Mouse (Mus musculus) midbrain, embryonic 15.5 days (tissue): ENCODE measurements around the gene Scn10a. TPM values are rescaled to one million over a fixed set of nuclear protein-coding genes. Genes with fewer than 3 reads are reported as not detected.
A peak's percentile ranks its signal among the peaks of the same experiment; 100 is the strongest.

ENCODE experiments used
- ATAC-seq: fragments of 200-750 bp; cut with Nextera tagmentation; replicated peaks from 2 replicates; pipeline ENCODE4 v1.8.0; 2017; ENCODE audit warnings: moderate TSS enrichment
- H3K27ac ChIP-seq: fragments of 300-500 bp; sonication (generic); 2 replicates; pipeline ENCODE4 v1.5.1; 2015; ENCODE audit warnings: mild to moderate bottlenecking, inconsistent platforms
- H3K27me3 ChIP-seq: fragments of 300-500 bp; sonication (generic); replicated peaks from 2 replicates; pipeline ENCODE4 v1.6.1; 2015; ENCODE audit warnings: inconsistent platforms
- H3K36me3 ChIP-seq: fragments of 300-500 bp; sonication (generic); replicated peaks from 2 replicates; pipeline ENCODE4 v1.6.1; 2015; ENCODE audit warnings: inconsistent platforms
- H3K4me1 ChIP-seq: fragments of 300-500 bp; sonication (generic); 2 replicates; pipeline ENCODE4 v1.6.1; 2015; ENCODE audit warnings: inconsistent platforms
- H3K4me2 ChIP-seq: fragments of 300-500 bp; sonication (generic); 2 replicates; pipeline ENCODE4 v1.6.1; 2015; ENCODE audit warnings: inconsistent platforms, mild to moderate bottlenecking, moderate library complexity
- H3K4me3 ChIP-seq: fragments of 300-500 bp; sonication (generic); 2 replicates; pipeline ENCODE4 v1.5.1; 2015; ENCODE audit warnings: mild to moderate bottlenecking, inconsistent platforms
- H3K9ac ChIP-seq: fragments of 300-500 bp; sonication (generic); 2 replicates; pipeline ENCODE4 v1.6.1; 2015; ENCODE audit warnings: mild to moderate bottlenecking, inconsistent platforms
- H3K9me3 ChIP-seq: fragments of 300-500 bp; sonication (generic); 2 replicates; pipeline ENCODE4 v1.6.1; 2016; ENCODE audit warnings: inconsistent platforms
- WGBS: fragments of 180-500 bp; shearing (Covaris S2); methylation state at CpG from one replicate; pipeline ENCODE4 v1.1.7; 2015; ENCODE audit warnings: mixed read lengths; 5-methylcytosine and 5-hydroxymethylcytosine counted together
- polyA plus RNA-seq: library from polyadenylated mRNA; unstranded; fragments of >200 nt; fragmentation: Nextera tagmentation; extraction: Ambion mirVana; gene quantifications from 2 replicates; pipeline ENCODE4 v1.2.1, GENCODE M21; 2015

Scn10a gene
- polyA plus RNA-seq, 1 experiment from 2014 or later, result not detected

GRCm38 (mm10) chr9:119589592-119589991, 129.5 kb downstream of the Scn10a start:
- H3K27me3 ChIP-seq, result peaks cover 24% of the 10 kb centered on the region
- no peak for ATAC-seq
- H3K9me3 ChIP-seq, result no peaks in the 10 kb centered on the region
- H3K9ac ChIP-seq, result no peak overlapping the region
- no peak overlapping the region for H3K4me3 ChIP-seq
- WGBS, result 87% methylated on average over 8 of the region's 8 CpGs
- no peaks in the 10 kb centered on the region for H3K4me1 ChIP-seq
- no peaks in the 10 kb centered on the region for H3K36me3 ChIP-seq
- no peak overlapping the region for H3K27ac ChIP-seq
- no peak overlapping the region for H3K4me2 ChIP-seq

DNA sequence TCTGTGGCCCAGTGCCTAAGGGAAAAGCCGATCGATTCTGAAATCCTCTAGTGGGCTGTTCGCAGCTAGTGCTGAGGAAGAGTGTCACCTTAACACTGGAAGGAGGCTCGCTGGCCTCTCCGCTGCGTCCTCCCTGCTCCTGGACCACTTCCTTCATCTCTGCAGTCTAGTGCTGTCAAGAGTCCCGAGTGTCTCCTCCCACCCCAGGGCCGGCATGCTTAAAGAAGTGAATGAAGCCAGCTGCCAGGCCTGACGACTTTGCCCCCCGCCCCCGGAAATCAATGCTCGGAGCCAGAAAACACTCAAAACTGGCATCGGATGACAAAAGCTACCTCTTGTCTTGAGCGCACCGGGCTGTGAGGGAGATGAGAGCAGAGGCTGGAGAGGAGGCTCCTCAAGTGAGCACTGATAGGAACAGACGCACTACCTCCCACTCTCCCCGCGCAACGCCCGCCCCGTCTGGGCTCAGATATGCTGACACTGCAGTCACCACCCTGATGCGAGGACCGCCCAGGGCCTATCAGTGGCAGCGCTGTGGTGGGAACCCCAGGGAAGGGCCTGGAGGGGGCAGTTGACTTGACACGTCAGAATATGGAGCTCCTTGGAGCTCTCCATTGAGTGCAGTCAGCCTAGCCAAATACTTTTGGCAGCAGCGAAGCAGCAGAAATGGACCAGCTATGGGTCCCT, 130.2 kb downstream of the Scn10a start:
- H3K4me3 ChIP-seq, result no peak overlapping the region
- WGBS, result 45% methylated on average over 26 of the region's 26 CpGs
- no peaks in the 10 kb centered on the region for H3K4me1 ChIP-seq
- H3K36me3 ChIP-seq, result no peaks in the 10 kb centered on the region
- peaks cover 29% of the 10 kb centered on the region for H3K27me3 ChIP-seq
- H3K4me2 ChIP-seq, result no peak overlapping the region
- no peak overlapping the region for H3K27ac ChIP-seq
- ATAC-seq, result no peak
- no peak overlapping the region for H3K9ac ChIP-seq
- H3K9me3 ChIP-seq, result no peaks in the 10 kb centered on the region

DNA sequence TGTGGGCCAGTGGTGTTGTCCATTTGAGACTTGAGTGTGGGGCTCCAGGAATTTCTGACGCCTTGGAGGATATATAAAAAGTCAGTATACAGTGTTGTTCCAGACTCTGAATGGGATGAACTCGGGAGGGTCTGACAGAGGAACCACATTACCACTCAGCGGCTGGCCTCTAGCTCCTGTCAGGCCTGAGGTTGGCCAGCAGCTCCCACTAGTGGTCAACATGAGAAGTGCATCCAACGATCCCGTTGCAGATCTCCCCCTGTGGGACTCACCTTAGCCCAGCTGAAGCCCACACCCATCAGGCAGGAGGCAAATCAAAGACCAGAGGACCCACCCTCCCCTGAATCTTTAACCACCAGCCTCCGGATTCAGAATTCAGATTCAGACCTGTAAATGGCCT, 138.5 kb downstream of the Scn10a start:
- Histone ChIP-seq H3K27me3 (peaks cover 83% of the 10 kb centered on the region), H3K4me2 (no peak overlapping the region), H3K36me3 (no peaks in the 10 kb centered on the region), H3K27ac (no peak overlapping the region), H3K9ac (no peak overlapping the region), H3K9me3 (no peaks in the 10 kb centered on the region), H3K4me3 (no peak overlapping the region), H3K4me1 (peaks cover 14% of the 10 kb centered on the region)
- 0 out of 2 replicates have a peak, but pooled peaks have one; percentile 54 for ATAC-seq
- WGBS, result 0% methylated on average over 6 of the region's 6 CpGs

GRCm38 (mm10) chr9:119580187-119580586, 138.9 kb downstream of the Scn10a start:
- 91% methylated on average over 17 of the region's 17 CpGs for whole genome bisulfite sequencing

GRCm38 (mm10) chr9:119578636-119579438, 140.3 kb downstream of the Scn10a start, which contains the start of gene Scn5a:
Gene Scn5a (minus strand): TSS chr9:119579016.
- H3K4me2 ChIP-seq, result peak within 1 kb of the TSS; percentile 74
- WGBS, result 1% methylated on average over 81 of the region's 99 CpGs
- H3K27ac ChIP-seq, result no peak within 1 kb of the TSS
- peaks cover 14% of the 10 kb centered on the region for H3K4me1 ChIP-seq
- peak within 1 kb of the TSS; percentile 29 for H3K9ac ChIP-seq
- H3K27me3 ChIP-seq, result peaks cover 94% of the 10 kb centered on the region
- peak within 1 kb of the TSS; percentile 43 for H3K4me3 ChIP-seq
- no peaks in the 10 kb centered on the region for H3K9me3 ChIP-seq
- H3K36me3 ChIP-seq, result no peaks in the 10 kb centered on the region
- ATAC-seq, result 0 out of 2 replicates have a peak, but pooled peaks have one; percentile 51

More at GRCm38 (mm10) chr9:119580187-119580586, 138.9 kb downstream of the Scn10a start:
- H3K9ac ChIP-seq, result no peak overlapping the region
- no peaks in the 10 kb centered on the region for H3K9me3 ChIP-seq
- ATAC-seq, result no peak
- H3K27ac ChIP-seq, result no peak overlapping the region
- H3K4me3 ChIP-seq, result no peak overlapping the region
- peaks cover 87% of the 10 kb centered on the region for H3K27me3 ChIP-seq
- H3K4me1 ChIP-seq, result peaks cover 14% of the 10 kb centered on the region
- H3K4me2 ChIP-seq, result no peak overlapping the region
- no peaks in the 10 kb centered on the region for H3K36me3 ChIP-seq

- Histone ChIP-seq H3K9me3 (no peaks in the 10 kb centered on the region), H3K36me3 (no peaks in the 10 kb centered on the region), H3K9ac (peak overlapping the region; percentile 29), H3K4me1 (peaks cover 14% of the 10 kb centered on the region), H3K4me2 (peak overlapping the region; percentile 74), H3K27me3 (peaks cover 96% of the 10 kb centered on the region), H3K27ac (no peak overlapping the region), H3K4me3 (peak overlapping the region; percentile 43)
- no peak for ATAC-seq
- under 1% methylated on average over 24 of the region's 24 CpGs for WGBS
Observed at GRCm38 (mm10) chr9:119578311-119578635, 140.8 kb downstream of the Scn10a start.

GRCm38 (mm10) chr9:119576977-119577376, 142.1 kb downstream of the Scn10a start:
- ATAC-seq, result no peak
- no peaks in the 10 kb centered on the region for H3K36me3 ChIP-seq

DNA sequence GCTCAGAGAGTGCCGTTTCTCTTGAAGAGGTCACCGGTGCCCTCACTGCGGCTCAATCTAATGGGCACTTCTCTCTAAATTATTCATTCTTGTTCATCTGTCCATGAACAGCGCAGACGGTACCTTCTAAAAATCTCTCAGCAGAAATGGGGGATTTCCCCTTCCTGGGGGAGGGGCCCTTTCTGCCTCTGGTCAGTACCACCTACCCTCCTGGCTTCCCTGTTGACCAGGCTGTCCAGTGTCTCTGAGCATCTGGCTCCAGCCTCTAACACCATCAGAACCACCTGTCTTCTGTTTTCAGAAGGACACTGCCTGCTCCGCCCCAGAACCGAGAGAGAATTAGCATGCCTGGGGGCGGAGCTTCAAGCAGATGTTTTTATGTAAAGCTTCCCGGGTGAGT, 143.4 kb downstream of the Scn10a start:
- Histone ChIP-seq H3K27ac (no peak overlapping the region), H3K4me3 (no peak overlapping the region), H3K9ac (no peak overlapping the region), H3K9me3 (no peaks in the 10 kb centered on the region), H3K4me1 (peaks cover 28% of the 10 kb centered on the region), H3K4me2 (no peak overlapping the region), H3K27me3 (peaks cover 99% of the 10 kb centered on the region), H3K36me3 (no peaks in the 10 kb centered on the region)
- ATAC-seq, result no peak
- WGBS, result 50% methylated on average over 9 of the region's 9 CpGs

More at GRCm38 (mm10) chr9:119576977-119577376, 142.1 kb downstream of the Scn10a start:
- no peaks in the 10 kb centered on the region for H3K9me3 ChIP-seq
- no peak overlapping the region for H3K4me3 ChIP-seq
- H3K27me3 ChIP-seq, result peaks cover 99% of the 10 kb centered on the region
- H3K4me1 ChIP-seq, result peaks cover 15% of the 10 kb centered on the region
- H3K4me2 ChIP-seq, result no peak overlapping the region
- WGBS, result 89% methylated on average over 2 of the region's 2 CpGs
- H3K9ac ChIP-seq, result no peak overlapping the region
- no peak overlapping the region for H3K27ac ChIP-seq

- no peak for ATAC-seq
- Histone ChIP-seq H3K4me3 (no peak overlapping the region), H3K27me3 (peaks cover 99% of the 10 kb centered on the region), H3K4me2 (no peak overlapping the region), H3K9me3 (no peaks in the 10 kb centered on the region), H3K9ac (no peak overlapping the region), H3K36me3 (no peaks in the 10 kb centered on the region), H3K4me1 (peaks cover 30% of the 10 kb centered on the region), H3K27ac (no peak overlapping the region)
- WGBS, result 82% methylated on average over 7 of the region's 7 CpGs
Observed at GRCm38 (mm10) chr9:119574366-119574765, 144.8 kb downstream of the Scn10a start.

- Histone ChIP-seq H3K9me3 (no peaks in the 10 kb centered on the region), H3K27me3 (peaks cover 99% of the 10 kb centered on the region), H3K36me3 (no peaks in the 10 kb centered on the region), H3K4me3 (no peak overlapping the region), H3K27ac (no peak overlapping the region), H3K9ac (no peak overlapping the region), H3K4me1 (peaks cover 16% of the 10 kb centered on the region), H3K4me2 (no peak overlapping the region)
- 42% methylated on average over 14 of the region's 14 CpGs for whole genome bisulfite sequencing
- ATAC-seq, result no peak
Observed at GRCm38 (mm10) chr9:119573009-119573408, 146.1 kb downstream of the Scn10a start.

DNA sequence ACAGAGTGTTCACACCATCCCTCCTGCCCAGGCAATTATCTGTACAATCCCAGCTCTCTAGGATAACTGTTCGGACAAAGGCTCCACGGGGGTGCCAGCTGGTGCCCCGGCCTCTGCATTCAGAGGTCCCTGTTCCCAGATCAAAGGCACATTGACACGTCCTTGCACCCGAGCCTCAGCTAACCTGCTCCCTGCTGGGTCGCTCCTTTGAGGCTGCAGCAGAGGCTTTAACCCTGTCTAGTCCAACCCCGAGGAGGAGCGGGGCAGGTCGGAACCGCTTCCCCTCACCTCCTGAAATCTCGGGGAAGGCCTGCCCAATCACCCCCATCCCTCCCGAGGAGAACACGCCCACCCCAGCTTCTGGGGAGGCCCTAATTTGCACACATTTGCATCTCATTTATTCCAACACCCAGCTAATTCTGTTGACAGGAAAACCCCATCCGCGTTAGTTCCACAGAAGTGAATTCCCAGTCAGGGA, 147.7 kb downstream of the Scn10a start:
- 0% methylated on average over 15 of the region's 15 CpGs for WGBS
- peaks cover 99% of the 10 kb centered on the region for H3K27me3 ChIP-seq
- no peak overlapping the region for H3K27ac ChIP-seq
- H3K9ac ChIP-seq, result no peak overlapping the region
- no peaks in the 10 kb centered on the region for H3K36me3 ChIP-seq
- no peaks in the 10 kb centered on the region for H3K9me3 ChIP-seq
- H3K4me1 ChIP-seq, result peaks cover 16% of the 10 kb centered on the region
- H3K4me3 ChIP-seq, result no peak overlapping the region; the same call in 1 of the 2 replicates
- ATAC-seq, result peak; percentile 60; the same call in 1 of the 2 replicates
- H3K4me2 ChIP-seq, result peak overlapping the region; percentile 39

GRCm38 (mm10) chr9:119570652-119571051, 148.5 kb downstream of the Scn10a start:
- Histone ChIP-seq H3K4me3 (no peak overlapping the region), H3K4me1 (peaks cover 16% of the 10 kb centered on the region), H3K4me2 (no peak overlapping the region), H3K9me3 (no peaks in the 10 kb centered on the region), H3K9ac (no peak overlapping the region), H3K27me3 (peaks cover 99% of the 10 kb centered on the region), H3K36me3 (no peaks in the 10 kb centered on the region), H3K27ac (no peak overlapping the region)
- no peak for ATAC-seq
- 10% methylated on average over 9 of the region's 9 CpGs for WGBS
